Mouse (Mus musculus): ENCODE measurements around the gene Cfd. TPM values are rescaled to one million over a fixed set of nuclear protein-coding genes. Genes with fewer than 3 reads are reported as not detected.
A peak's percentile ranks its signal among the peaks of the same experiment; 100 is the strongest.
"Not testable (repeated sequence)": the region's sequence is repeated elsewhere in the genome, so short reads cannot be mapped to it uniquely, and the experiment has no call there.

Cfd gene
- total RNA-seq, 2 experiments from 2014 or later: 3.2 to 12.0 TPM

DNA sequence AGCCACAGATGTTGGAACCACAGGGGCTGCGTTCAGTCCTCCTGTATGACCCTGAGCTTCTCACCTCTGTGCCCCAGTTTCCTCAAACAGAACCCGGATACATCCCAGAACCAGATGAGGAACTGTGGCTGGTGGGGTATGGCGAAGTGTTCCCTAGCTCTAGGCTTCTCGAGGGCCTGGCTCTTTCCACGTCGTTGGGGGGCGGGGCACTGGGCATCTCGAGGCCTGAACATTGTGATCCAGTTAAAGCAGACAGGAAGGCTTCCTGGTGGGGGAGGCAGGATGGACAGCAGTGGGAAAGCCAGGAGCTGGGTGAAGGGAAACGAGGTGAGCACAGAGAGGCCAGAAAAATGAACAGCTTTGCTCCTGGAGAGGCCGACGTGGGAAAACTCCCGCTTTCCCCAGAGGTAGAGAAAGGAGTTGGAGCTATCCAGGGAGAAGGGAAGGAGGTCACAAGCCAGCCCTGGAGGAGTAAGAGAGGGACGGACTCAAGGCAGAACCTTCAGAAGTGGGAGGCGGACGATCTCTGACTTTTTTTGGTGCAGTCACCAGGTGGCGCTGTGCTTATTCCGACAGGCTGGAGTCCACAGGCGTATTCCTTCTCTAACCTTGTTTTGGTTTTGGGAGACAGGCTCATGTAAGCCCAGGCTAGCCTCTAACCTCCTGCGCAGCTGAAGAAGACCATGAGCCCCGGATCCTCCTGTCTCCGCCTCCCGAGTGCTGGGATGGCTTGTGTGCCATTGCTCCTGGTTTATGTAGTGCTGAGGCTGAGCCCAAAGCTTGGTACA lies 7.2 kb upstream of the Cfd start:
- intact Hi-C loops (cut with DNase I): loop anchor here (5.0 kb wide), 2 partner anchors 34 to 46 kb away; partner anchors contain the start of gene Kiss1r

GRCm38 (mm10) chr10:79884446-79884845 lies 6.2 kb upstream of the Cfd start:
- peak; percentile 75 to 80 for DNase-seq
- intact Hi-C loops (cut with DNase I): loop anchor here (5.0 kb wide), 2 partner anchors 33 to 47 kb away; partner anchors contain the start of gene Kiss1r

More for the DNA sequence above, 7.2 kb upstream of the Cfd start:
- peak; percentile 78 to 91 for DNase-seq

GRCm38 (mm10) chr10:79884938-79885337 lies 5.7 kb upstream of the Cfd start:
- intact Hi-C loops (cut with DNase I): loop anchor here (5.0 kb wide), 2 partner anchors 32 to 48 kb away; partner anchors contain the start of gene Kiss1r
- not testable (repeated sequence) for DNase-seq

DNA sequence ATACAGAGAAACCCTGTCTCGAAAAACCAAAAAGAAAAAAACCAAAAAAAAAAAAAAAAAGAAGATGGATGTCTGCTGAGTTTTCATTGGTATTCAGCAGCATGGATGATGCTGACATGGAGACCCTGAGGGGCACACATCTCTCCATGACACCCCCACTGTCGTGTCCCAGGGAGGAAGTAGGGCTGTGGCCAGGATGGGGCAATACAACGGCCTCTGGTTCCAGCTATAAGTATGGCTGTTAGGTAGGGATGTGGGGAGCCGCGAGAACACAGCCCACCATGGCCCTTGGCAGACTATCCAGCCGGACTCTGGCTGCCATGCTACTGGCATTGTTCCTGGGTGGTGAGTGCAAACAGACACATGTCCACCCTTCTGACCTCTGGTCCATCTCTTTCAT lies 4.6 kb upstream of the Cfd start, which contains the start of gene Elane:
Gene Elane, plus strand, starts transcription at position 194 of the 400 bp plus-strand sequence.
- DNase-seq: no peak
- intact Hi-C loops (cut with DNase I): no loop called here

GRCm38 (mm10) chr10:79886611-79887010 lies 4.0 kb upstream of the Cfd start:
- intact Hi-C loops (cut with DNase I): no loop called here
- no peak for DNase-seq

GRCm38 (mm10) chr10:79889386-79889785 lies 1.3 kb upstream of the Cfd start:
- intact Hi-C loops (cut with DNase I): no loop called here
- DNase-seq: no peak

GRCm38 (mm10) chr10:79892451-79893118 lies 1.9 kb downstream of the Cfd start:
- DNase-seq: peak; percentile 70 to 87
- intact Hi-C loops (cut with DNase I): loop anchor here (1.0 kb wide), 2 partner anchors 33 to 66 kb away; no protein-coding TSS in a partner anchor

GRCm38 (mm10) chr10:79896306-79896705 lies 5.7 kb downstream of the Cfd start:
- DNase-seq: no peak
- intact Hi-C loops (cut with DNase I): no loop called here

- no peak for DNase-seq
- intact Hi-C loops (cut with DNase I): no loop called here
Measured at GRCm38 (mm10) chr10:79896814-79897213, 6.2 kb downstream of the Cfd start.

DNA sequence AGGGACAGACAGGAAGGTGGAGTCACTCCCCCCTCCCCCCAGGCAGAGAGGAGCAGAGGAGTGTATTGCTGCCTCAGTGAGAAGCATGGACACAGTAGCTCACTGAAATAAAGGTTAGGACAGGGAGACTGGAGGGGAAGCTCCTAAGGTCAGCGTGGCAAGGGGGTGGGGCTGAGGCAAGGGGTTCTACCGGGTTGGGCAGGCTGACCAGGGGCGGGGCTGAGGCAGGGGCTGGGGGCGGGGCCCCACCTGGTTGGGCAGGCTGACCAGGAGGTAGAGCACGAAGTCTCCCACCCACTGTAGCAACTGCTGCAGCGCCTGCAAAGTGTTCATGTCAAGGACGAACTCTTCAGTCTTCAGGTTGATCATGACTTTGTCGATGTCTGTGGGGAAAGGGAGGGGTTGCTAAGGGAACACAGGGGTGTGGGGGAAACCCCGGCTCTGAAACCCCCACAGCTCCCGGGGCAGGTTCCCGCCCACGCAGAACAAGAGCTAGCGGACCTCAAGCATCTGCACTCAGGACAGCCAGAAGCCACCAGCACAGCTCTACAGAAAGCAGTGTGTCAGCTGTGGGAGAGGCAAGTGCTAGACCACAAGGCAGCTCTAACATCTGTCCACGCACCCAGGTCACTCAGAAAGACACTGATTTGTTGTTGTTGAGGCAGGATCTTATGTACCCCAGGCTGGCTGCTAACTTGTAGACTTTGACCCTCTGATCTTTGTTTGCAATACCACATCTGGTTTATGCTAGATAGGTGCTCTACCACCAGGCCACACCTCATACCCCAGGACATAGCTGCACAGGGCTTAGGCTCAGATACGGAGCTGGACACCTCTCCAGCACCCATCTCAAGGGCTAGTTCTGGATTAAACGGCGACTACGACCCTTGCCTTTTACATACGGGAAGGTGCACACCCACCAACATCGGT lies 6.9 kb downstream of the Cfd start:
- no peak for DNase-seq
- intact Hi-C loops (cut with DNase I): no loop called here

- intact Hi-C loops (cut with DNase I): no loop called here
- DNase-seq: no peak
Measured at GRCm38 (mm10) chr10:79900951-79901410, 10.3 kb downstream of the Cfd start.

DNA sequence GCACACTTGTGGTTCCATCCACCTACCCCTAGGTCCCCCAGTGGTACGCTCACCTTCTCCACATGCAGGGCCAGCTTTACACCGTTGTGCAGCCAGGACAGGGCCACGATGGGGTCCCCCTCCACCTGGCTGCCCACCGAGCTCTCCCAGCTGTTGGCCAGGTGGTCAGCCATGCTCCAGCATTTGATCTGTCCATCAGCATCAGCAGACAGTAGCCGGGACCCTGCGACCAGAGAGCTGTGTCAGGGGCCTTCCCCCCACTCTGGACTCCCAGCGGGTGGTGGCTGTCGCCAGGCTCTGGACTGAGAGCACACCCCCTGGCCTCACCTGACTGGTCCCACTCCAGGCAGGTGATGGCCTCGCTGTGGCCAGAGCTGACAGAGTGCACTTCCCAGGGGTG lies 16.1 kb downstream of the Cfd start:
- no peak for DNase-seq
- intact Hi-C loops (cut with DNase I): no loop called here

- intact Hi-C loops (cut with DNase I): no loop called here
- no peak for DNase-seq
Measured at GRCm38 (mm10) chr10:79907415-79907814, 16.8 kb downstream of the Cfd start.

- peak; percentile 96 for DNase-seq
- intact Hi-C loops (cut with DNase I): no loop called here
Measured at GRCm38 (mm10) chr10:79908167-79909091, 17.8 kb downstream of the Cfd start, which contains the start of gene Med16. Gene Med16 (minus strand): TSS chr10:79908923.

DNA sequence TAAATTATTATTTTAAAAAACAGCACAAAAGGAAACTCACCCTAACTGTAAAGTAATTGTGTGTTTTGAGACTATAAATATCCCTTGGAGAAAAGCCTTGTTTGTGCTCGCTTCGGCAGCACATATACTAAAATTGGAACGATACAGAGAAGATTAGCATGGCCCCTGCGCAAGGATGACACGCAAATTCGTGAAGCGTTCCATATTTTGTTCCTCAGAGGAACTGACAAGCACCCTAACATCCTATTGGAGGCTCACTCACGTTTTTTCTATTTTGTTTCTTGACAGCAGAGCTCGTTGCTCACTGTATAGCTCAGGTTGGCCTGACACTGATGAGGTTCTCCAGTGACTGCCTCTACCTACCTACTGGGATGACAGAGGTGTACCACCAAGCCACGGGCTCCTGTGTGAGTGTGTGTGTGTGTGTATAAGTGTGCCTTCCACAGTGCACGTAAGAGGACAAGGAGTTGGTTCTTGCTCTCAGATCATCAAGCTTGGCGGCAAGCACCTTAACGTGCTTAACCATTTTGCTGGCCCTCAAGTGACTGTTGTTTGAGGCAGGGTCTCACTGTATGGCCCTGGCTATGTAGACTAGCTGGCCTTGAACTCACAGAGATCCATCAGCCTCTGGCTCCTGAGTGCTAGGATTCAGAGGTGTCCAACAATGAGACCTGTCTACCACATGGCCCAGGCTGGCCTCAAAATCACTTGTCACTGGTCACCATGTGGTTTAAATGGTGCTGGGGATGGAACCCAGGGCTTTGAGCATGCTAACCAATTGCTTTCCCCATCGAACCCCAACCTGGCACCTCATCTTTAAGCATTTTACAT lies 18.7 kb downstream of the Cfd start:
- intact Hi-C loops (cut with DNase I): no loop called here
- DNase-seq: peak; percentile 51 to 54

DNA sequence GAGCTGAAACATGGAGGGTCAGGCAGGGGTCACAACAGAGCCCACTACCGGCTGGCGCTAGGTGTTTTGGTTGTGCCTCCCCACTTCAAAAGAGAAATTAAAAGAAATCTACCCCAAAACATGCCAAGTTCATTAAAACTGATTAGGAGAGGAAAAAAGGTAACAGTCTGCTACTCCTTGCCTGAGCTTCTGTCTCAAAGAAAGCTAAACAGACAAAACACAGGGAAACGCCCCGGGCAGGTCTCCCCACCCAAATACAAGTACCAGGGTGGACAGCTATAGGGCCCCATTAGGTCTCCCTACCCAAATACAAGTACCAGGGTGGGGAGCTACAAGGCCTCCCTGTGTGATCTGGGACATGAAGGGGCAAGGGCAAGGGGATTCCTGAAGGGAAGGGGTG lies 19.9 kb downstream of the Cfd start, which contains the start of gene Gm26602:
Gene Gm26602, plus strand, starts transcription at position 301 of the 400 bp plus-strand sequence.
- intact Hi-C loops (cut with DNase I): no loop called here
- DNase-seq: no peak

DNA sequence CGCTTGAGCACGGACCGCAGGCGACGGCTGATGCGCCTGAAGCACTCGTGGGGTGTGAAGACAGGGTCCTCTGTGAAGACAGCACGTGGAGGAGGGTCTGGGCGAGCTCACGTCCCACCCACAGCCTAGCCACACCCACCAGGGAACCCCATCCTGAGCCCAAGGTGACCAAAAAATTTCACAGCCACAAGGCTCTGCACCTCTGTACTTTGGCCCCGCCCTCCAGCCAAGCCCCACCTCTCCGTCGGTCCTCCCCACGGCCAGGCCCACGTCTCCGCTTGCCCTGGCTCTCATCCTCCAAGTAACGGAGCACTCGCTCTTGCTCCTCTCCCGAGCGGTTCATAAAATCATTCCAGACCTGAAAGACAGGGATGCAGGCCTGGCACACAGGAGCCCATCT lies 21.8 kb downstream of the Cfd start:
- intact Hi-C loops (cut with DNase I): no loop called here
- DNase-seq: no peak
